Mouse (Mus musculus) limb, embryonic 14.5 days (tissue): ENCODE data around the gene Hist1h2bj. TPM values are rescaled to one million over a fixed set of nuclear protein-coding genes. Genes with fewer than 3 reads are reported as not detected.

Experiments used
- ATAC-seq: fragments of 200-750 bp; cut with Nextera tagmentation; 2 replicates; pipeline ENCODE4 v1.8.0; 2017; ENCODE audit warnings: low read depth, moderate number of reproducible peaks, moderate TSS enrichment; ENCODE audit not compliant: low FRiP score
- DNase-seq: peaks from one replicate; pipeline ENCODE4 v3.0.0-alpha.2; 2015; ENCODE audit warnings: low spot score
- H3K27ac ChIP-seq: fragments of 300-500 bp; sonication (generic); replicated peaks from 2 replicates; pipeline ENCODE4 v1.5.1; 2014; ENCODE audit warnings: low read depth, mild to moderate bottlenecking, low read length, moderate library complexity, mixed read lengths
- H3K27me3 ChIP-seq: fragments of 300-500 bp; sonication (generic); 2 replicates; pipeline ENCODE4 v1.6.1; 2014; ENCODE audit warnings: low read length, mixed read lengths; ENCODE audit not compliant: control insufficient read depth, insufficient read depth
- H3K36me3 ChIP-seq: fragments of 300-500 bp; sonication (generic); 2 replicates; pipeline ENCODE4 v1.6.1; 2014; ENCODE audit warnings: mild to moderate bottlenecking, low read length, moderate library complexity, mixed read lengths; ENCODE audit not compliant: control insufficient read depth, insufficient read depth
- H3K4me1 ChIP-seq: fragments of 300-500 bp; sonication (generic); 2 replicates; pipeline ENCODE4 v1.6.1; 2014; ENCODE audit warnings: antibody characterized with exemption, low read length, mixed read lengths; ENCODE audit not compliant: control insufficient read depth, insufficient read depth
- H3K4me2 ChIP-seq: fragments of 300-500 bp; sonication (generic); replicated peaks from 2 replicates; pipeline ENCODE4 v1.6.1; 2014; ENCODE audit warnings: low read depth, mild to moderate bottlenecking, low read length, moderate library complexity; ENCODE audit not compliant: severe bottlenecking
- H3K4me3 ChIP-seq: fragments of 300-500 bp; sonication (generic); replicated peaks from 2 replicates; pipeline ENCODE4 v1.5.1; 2014; ENCODE audit warnings: low read length
- H3K9ac ChIP-seq: fragments of 300-500 bp; sonication (generic); 2 replicates; pipeline ENCODE4 v1.6.1; 2014; ENCODE audit warnings: mild to moderate bottlenecking, low read depth, low read length, moderate library complexity; ENCODE audit not compliant: severe bottlenecking
- H3K9me3 ChIP-seq: fragments of 300-500 bp; sonication (generic); 2 replicates; pipeline ENCODE4 v1.6.1; 2016; ENCODE audit warnings: low read length; ENCODE audit not compliant: control insufficient read depth
- POLR2A ChIP-seq: fragments of 200-500 bp; IDR thresholded peaks from 2 replicates; pipeline ENCODE4 v1.8.0; 2012; ENCODE audit warnings: inconsistent platforms, mild to moderate bottlenecking, moderate library complexity, borderline replicate concordance; ENCODE audit not compliant: insufficient read depth, insufficient read length; ENCODE audit errors: extremely low read depth
- WGBS: fragments of 180-500 bp; shearing (Covaris S2); extraction: QIAGEN DNeasy Blood & Tissue Kit; methylation state at CpG from one replicate; pipeline ENCODE4 v1.1.7; 2014; 5-methylcytosine and 5-hydroxymethylcytosine counted together
- polyA plus RNA-seq, 2 experiments: library from polyadenylated mRNA; depleted of rRNA in 1 of 2; stranded (reverse) in 1 of 2; unstranded in 1 of 2; fragments of >200 nt; fragmentation: Nextera tagmentation in 1 of 2; extraction: Ambion mirVana in 1 of 2; gene quantifications; 2 replicates each; pipeline versions ENCODE4 v1.2.1 to v1.2.3; 2012 to 2014

Hist1h2bj gene
- polyA plus RNA-seq, 2 experiments, result 10.3 to 20.7 TPM

DNA sequence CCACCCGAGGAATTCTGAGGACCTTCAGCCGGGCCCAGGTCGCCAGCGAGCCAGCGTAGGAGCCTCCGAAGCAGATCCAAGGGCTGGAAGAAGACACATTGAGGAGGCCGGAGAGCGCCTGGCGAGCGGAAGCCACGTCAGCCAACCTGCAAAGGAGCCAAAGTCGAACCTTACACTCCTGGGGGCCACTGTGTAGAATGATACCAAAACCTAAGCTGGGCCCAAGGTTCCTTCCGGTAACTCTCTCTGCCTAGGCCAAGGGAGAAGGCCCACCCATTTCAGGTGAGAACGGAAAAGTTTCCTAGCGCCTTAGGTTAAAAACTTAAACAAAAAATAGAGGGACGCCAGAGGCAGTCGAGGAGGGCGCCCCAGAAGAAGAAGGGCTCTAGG is 35.9 kb upstream of the Hist1h2bj start:
- 2% methylated on average over 18 of the region's 18 CpGs for WGBS
- DNase-seq (no peak), ATAC-seq (no peak)
- H3K9me3 ChIP-seq, result no peaks in the 10 kb centered on the region
- H3K9ac ChIP-seq, result peak overlapping the region; percentile 25
- H3K27me3 ChIP-seq, result peaks cover 93% of the 10 kb centered on the region
- peak overlapping the region; percentile 91 for H3K4me2 ChIP-seq
- H3K36me3 ChIP-seq, result no peaks in the 10 kb centered on the region
- no peak overlapping the region for H3K27ac ChIP-seq
- TF ChIP-seq POLR2A, result no peak
- peaks cover 9% of the 10 kb centered on the region; the same call in 1 of the 2 replicates for H3K4me1 ChIP-seq
- H3K4me3 ChIP-seq, result peak overlapping the region; percentile 53

DNA sequence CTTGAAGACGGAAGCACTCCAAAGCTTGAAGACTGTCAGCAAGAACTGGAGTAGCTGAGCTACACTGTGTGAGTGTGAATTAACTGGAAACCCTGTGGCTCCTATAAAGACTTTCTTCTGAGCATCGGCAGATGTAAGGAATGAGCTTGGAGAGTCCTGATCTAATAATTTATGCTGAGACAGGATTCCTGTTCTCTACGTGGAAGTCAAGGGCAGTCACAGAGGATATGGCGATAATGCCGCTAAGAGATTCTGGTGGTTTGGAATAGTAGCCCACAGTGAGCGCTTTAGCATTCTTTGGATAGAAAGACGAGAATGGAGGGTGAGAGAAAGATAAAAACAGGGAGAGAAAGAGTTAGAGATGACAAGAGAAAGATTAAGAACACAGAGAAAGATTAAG is 35.1 kb upstream of the Hist1h2bj start:
- Histone ChIP-seq H3K27ac (no peak overlapping the region), H3K36me3 (no peaks in the 10 kb centered on the region), H3K4me3 (no peak overlapping the region), H3K4me2 (no peak overlapping the region), H3K27me3 (peaks cover 93% of the 10 kb centered on the region), H3K9me3 (no peaks in the 10 kb centered on the region), H3K4me1 (peaks cover 9% of the 10 kb centered on the region; the same call in 1 of the 2 replicates), H3K9ac (no peak overlapping the region)
- ATAC-seq (no peak), DNase-seq (no peak)
- TF ChIP-seq POLR2A, result no peak
- WGBS, result 56% methylated on average over 7 of the region's 7 CpGs

DNA sequence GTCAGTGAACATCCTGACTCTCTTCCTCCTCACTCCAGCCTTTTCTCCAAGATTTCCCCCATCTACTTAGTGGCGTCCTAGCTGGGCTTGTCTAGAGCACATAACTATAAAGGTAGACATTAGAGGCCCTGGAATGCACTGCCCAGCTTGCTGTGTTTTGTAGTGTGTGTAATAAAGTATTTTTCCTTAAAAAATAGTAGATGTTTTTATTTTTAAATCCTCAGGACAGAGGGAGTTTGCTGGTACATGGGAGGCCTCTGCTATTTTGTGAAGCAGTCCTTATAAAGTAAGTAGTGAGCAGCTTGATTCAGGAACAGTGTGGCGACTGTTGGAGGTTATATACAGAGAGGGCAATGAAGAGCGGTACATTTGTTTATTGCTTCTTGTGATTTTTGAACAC is 34.3 kb upstream of the Hist1h2bj start:
- no peak for TF ChIP-seq POLR2A
- no peaks in the 10 kb centered on the region for H3K9me3 ChIP-seq
- no peaks in the 10 kb centered on the region for H3K36me3 ChIP-seq
- H3K9ac ChIP-seq, result no peak overlapping the region
- no peak overlapping the region for H3K4me3 ChIP-seq
- H3K27me3 ChIP-seq, result peaks cover 91% of the 10 kb centered on the region
- ATAC-seq, result no peak
- H3K4me1 ChIP-seq, result peaks cover 9% of the 10 kb centered on the region; the same call in 1 of the 2 replicates
- no peak overlapping the region for H3K4me2 ChIP-seq
- no peak overlapping the region for H3K27ac ChIP-seq
- WGBS, result 82% methylated on average over 3 of the region's 3 CpGs
- DNase-seq, result no peak

DNA sequence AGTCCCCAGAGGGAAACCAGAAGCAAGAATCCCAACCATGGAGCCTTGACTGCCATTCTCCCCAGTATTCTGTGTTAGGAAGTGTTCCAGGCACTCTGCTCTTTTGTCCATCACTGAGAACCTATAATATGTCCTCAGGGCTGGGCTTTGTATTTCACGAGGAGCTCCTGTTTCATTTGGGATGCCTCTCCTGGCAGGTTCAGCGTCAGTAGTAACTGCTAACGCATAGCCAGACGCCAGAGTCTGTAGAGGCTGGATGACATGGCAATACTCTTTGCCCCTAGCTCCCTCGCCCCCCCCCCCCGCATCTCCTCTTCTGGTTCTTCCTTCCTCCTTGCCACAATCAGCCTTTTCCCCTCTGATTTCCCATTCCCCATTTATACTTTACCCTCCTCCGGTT is 33.4 kb upstream of the Hist1h2bj start, which contains the start of gene Prss16:
Gene Prss16, minus strand, starts transcription at position 101 of the 400 bp plus-strand sequence.
- ATAC-seq (no peak), DNase-seq (no peak)
- no peak within 1 kb of the TSS for H3K4me3 ChIP-seq
- no peak for TF ChIP-seq POLR2A
- no peak within 1 kb of the TSS for H3K4me2 ChIP-seq
- no peak within 1 kb of the TSS for H3K9ac ChIP-seq
- no peaks in the 10 kb centered on the region for H3K9me3 ChIP-seq
- no peaks in the 10 kb centered on the region for H3K36me3 ChIP-seq
- H3K4me1 ChIP-seq, result peaks cover 9% of the 10 kb centered on the region; the same call in 1 of the 2 replicates
- 38% methylated on average over 7 of the region's 7 CpGs for WGBS
- peaks cover 90% of the 10 kb centered on the region for H3K27me3 ChIP-seq
- H3K27ac ChIP-seq, result no peak within 1 kb of the TSS

DNA sequence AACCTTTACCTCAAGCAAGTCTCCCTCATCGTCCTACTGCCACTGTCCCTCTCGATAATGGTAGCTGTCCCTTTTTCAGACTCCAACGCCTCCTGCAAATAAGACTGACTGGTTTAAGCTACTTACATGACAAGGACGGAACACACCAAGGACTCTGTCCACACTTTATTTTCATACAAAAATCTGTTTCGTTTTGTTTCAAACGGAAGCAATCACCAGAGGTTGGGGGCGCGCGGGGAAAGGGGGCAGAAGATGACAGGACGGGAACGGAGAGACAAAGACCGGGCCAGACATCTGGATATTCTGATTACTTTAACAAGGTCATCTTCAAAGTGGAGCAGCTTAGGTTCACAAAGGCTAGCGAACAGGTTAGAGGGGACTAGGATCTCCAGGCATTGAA is 29.3 kb upstream of the Hist1h2bj start:
- no peak for TF ChIP-seq POLR2A
- H3K4me1 ChIP-seq, result no peaks in the 10 kb centered on the region
- no peak overlapping the region for H3K4me2 ChIP-seq
- H3K36me3 ChIP-seq, result no peaks in the 10 kb centered on the region
- no peak for ATAC-seq
- H3K27me3 ChIP-seq, result peaks cover 67% of the 10 kb centered on the region
- H3K9me3 ChIP-seq, result no peaks in the 10 kb centered on the region
- no peak overlapping the region for H3K4me3 ChIP-seq
- DNase-seq, result no peak
- H3K27ac ChIP-seq, result no peak overlapping the region
- H3K9ac ChIP-seq, result no peak overlapping the region
- WGBS, result 21% methylated on average over 13 of the region's 13 CpGs
